Mouse (Mus musculus): Measurements from ENCODE around the gene Pde6b. TPM values are rescaled to one million over a fixed set of nuclear protein-coding genes. Genes with fewer than 3 reads are reported as not detected.

Gene Pde6b
- 0.57 TPM for polyA plus RNA-seq (2017; shearing (Covaris generic))

DNA sequence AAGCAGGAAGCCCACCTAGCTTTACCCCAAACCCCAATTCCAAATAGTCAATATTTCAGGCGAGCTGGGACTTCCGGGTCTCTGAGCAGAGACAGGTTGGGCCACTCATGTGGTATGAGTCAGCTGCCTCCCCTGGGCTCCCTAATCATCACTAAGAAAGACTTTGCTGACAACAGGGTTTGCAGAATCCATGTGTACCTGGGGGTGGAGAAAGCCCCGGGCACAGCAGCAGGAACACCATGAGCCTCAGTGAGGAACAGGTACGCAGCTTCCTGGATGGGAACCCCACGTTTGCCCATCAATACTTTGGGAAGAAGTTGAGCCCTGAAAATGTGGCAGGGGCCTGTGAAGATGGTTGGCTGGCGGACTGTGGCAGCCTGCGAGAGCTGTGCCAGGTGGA is at the start of gene Pde6b:
Gene Pde6b, plus strand, starts transcription at position 191 of the 400 bp plus-strand sequence.

DNA sequence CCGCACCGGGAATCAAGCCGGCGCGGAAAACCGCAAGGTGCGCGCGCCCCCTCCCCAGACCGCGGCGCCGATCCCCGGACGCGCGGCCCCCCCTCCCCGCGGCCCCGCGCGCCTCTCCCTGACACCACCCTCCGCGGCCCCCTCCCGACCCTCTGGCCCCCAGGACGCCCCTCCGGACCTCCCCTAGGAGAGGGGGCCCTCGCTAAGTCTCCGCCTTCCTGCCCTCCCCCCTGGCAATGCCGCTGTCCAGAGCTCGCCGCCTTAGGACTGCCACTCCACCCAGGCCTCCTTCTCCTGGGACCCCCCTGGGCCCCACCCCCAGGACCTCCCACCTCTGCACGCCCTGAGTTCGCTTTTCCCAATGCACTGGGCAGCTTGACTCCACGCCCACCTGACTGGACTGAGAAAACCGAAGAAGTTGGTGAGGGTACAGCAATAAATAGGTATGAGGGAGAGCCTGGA is 20.3 kb upstream of the Pde6b start, which contains the start of gene Gm42517:
Gene Gm42517, minus strand, starts transcription at position 52 of the 462 bp plus-strand sequence.

DNA sequence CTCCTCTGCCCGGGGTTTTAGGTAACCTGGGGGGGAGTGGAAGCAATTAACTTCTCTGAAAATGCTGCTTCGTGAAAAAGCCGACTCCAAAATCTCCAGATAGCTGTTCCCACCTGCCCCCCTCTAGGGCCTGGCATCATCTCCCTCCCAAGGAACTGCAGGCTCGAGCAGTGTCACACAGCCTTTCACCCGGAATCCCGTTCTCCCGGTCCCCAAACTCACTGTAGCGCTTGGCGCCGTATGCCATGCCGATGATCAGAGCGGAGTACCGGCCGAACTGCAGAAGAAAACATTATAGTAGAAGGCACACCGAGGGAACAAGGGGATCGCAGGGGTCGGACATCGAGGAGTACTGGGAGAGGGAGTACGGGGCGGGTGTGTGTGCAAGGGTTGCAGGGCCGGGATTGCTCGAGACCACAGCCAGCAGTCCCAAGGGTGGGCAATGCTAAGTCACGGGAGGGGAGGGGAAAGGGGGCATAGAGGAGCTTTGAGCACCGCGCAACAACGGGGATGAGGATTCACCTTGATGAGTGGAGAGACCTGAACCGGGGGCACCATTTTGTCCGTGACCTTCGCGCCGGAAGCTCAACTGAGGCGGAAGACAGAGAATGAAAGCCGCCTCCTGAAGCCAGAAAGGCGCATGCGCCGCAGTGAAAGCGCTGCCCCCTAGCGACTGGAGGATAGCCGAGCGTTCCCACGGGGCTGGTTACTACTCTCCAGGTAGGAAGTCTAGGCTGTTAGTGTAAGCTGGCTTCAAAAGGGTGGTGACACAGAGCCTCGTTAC is 45.8 kb downstream of the Pde6b start, which contains the start of gene Atp5k:
Gene Atp5k, minus strand, starts transcription at position 645 of the 784 bp plus-strand sequence.

DNA sequence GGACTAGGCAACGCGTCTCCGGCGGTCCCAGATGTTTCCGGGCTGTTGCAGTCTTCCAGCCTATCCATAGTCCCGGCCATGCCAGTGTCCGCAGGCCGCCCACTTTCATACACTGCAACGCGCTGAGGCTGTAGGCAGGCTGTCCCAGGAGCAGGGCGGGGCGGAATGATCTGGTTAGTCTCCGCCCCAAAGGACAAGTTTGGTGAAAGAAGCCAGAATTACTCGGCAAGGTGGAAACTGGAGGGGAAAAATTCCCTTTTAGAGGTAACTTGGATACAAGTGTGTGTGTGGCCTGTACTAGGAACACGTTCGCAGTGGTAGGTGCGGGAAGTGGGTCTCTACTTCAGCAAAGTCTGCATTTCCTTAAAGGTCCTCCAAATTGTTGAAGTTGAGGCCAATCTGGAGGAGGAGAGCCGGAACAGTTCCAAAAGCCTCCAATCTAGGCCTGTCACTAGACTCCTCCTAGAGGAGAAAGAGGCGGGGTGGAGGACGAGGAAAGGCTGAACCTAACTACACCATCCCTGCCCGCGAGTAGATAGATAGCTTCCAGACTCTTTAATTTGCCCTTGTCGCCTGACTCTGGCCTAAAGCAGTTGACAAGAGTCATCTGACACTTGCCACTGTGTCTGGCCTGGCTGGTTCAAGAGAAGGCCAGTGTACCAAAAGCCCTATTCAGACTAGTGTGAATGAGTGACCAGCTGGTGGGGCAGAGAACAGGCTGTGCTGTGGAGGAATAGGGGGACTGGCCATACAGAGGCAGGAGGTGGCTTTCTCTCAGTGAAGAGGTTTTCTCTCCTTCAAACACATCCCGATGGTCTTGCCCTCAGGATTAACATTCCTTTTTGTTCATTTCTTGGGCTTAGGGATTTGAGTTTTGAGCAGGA is 60.8 kb downstream of the Pde6b start, which contains the start of gene Mfsd7a:
Gene Mfsd7a, minus strand, starts transcription at position 107 of the 884 bp plus-strand sequence.

DNA sequence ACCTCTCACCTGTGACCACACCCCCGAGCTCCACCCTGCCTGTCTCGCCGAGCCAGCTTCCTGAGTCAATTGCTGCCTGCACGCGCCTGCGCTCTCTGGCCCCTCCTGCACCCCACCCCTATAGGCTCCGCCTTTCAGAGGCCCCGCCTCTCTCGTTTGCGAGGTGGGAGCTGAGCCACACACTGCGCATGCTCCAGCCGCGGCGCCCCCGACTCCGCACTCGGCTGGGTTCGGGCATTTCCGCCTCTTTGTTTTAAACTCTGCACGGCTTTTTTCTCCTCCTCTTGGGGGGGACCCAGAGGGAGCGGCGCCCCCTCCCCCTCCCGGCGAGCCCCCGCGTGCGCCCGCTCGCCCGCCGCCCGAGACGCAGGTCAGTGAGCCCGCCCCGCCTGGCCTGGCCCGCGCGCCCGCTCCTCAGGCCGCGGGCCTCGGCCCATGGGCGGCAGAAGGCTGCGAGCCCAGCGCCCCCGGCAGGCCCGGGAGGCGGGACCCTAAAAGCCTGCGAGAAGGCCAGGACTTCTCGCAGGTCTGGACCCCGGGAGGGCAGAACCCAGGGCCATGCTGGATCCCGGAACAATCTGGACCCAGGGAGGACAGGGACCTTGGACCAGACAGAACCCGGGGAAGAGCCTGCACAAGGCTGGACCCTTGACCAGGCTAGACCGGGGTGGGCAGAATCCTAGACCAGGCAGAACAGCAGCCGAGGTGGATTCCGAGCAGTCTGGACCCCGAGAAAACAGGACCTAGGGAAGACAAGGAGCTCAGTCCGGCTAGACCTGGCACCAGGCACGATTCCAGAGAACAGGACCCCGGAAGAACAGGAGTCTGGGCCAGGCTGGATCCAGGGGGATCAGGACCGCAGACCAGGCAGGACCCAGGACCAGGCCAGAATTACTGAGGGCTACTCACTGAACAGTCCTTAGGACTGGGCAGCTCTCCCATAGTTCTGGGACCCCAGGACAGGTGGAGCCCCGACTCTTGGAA is 73.2 kb downstream of the Pde6b start, which contains the start of gene Pcgf3:
Gene Pcgf3, plus strand, starts transcription at position 151 of the 984 bp plus-strand sequence.

Other genes starting within 250 kb of the Pde6b start
- gene Dr1, start 119.5 kb upstream of the Pde6b start, polyA plus RNA-seq (2017; shearing (Covaris generic)), result 39.6 TPM
- 2.3 TPM for gene Pigg, start 75.8 kb upstream of the Pde6b start, polyA plus RNA-seq (2017; shearing (Covaris generic))
- gene Gm42517, start 20.5 kb upstream of the Pde6b start, polyA plus RNA-seq (2017; shearing (Covaris generic)), result not detected
- gene Atp5k, start 46.1 kb downstream of the Pde6b start, polyA plus RNA-seq (2017; shearing (Covaris generic)), result 89.3 TPM
- not detected for gene Mfsd7a, start 60.5 kb downstream of the Pde6b start, polyA plus RNA-seq (2017; shearing (Covaris generic))
- 13.3 TPM for gene Pcgf3, start 72.8 kb downstream of the Pde6b start, polyA plus RNA-seq (2017; shearing (Covaris generic))
- gene Cplx1, start 161.6 kb downstream of the Pde6b start, polyA plus RNA-seq (2017; shearing (Covaris generic)), result not detected
- gene Gak, start 241.4 kb downstream of the Pde6b start, polyA plus RNA-seq (2017; shearing (Covaris generic)), result 210 TPM
- 22.5 TPM for gene Tmem175, start 241.4 kb downstream of the Pde6b start, polyA plus RNA-seq (2017; shearing (Covaris generic))